Mouse (Mus musculus): ENCODE measurements around the gene Grb10.

The Grb10 gene

GRCm38 (mm10) chr11:11897645-11898357, 140.7 kb downstream of the Grb10 start, which contains the start of gene Ddc:
Ddc (minus strand) TSS chr11:11898144.
- DNase-seq: peak; percentile 39 to 77

GRCm38 (mm10) chr11:11895479-11895878, 143.0 kb downstream of the Grb10 start:
- DNase-seq: no peak

GRCm38 (mm10) chr11:11893769-11894168, 144.7 kb downstream of the Grb10 start:
- peak in 1 of 2 experiments; percentile 43 for DNase-seq

GRCm38 (mm10) chr11:11892993-11893602, 145.4 kb downstream of the Grb10 start:
- no peak for DNase-seq

GRCm38 (mm10) chr11:11891832-11892231, 146.7 kb downstream of the Grb10 start:
- DNase-seq: no peak

- no peak for DNase-seq
These were observed 148.2 kb downstream of the Grb10 start for GRCm38 (mm10) chr11:11890139-11890741.

GRCm38 (mm10) chr11:11888727-11889126, 149.8 kb downstream of the Grb10 start:
- no peak for DNase-seq

- no peak for DNase-seq
These were observed 150.4 kb downstream of the Grb10 start for GRCm38 (mm10) chr11:11888051-11888450.

GRCm38 (mm10) chr11:11886403-11886998, 152.0 kb downstream of the Grb10 start:
- no peak for DNase-seq

- DNase-seq: peak; percentile 63 to 73
These were observed 152.6 kb downstream of the Grb10 start for GRCm38 (mm10) chr11:11885921-11886320.

GRCm38 (mm10) chr11:11885246-11885643, 153.2 kb downstream of the Grb10 start:
- no peak for DNase-seq

GRCm38 (mm10) chr11:11884533-11885245, 153.8 kb downstream of the Grb10 start:
- no peak for DNase-seq

GRCm38 (mm10) chr11:11881783-11882155, 156.7 kb downstream of the Grb10 start:
- no peak for DNase-seq

GRCm38 (mm10) chr11:11881026-11881782, 157.3 kb downstream of the Grb10 start:
- no peak for DNase-seq
